Mouse (Mus musculus) right cerebral cortex, adult 18-20 months (tissue): ENCODE results near the gene Gadl1.

Experiments
- DNase-seq: peaks from one replicate; pipeline ENCODE4 v3.0.0; 2022; ENCODE audit warnings: mixed read lengths

The Gadl1 gene

GRCm38 (mm10) chr9:115939420-115939819, 30.2 kb downstream of the Gadl1 start:
- DNase-seq: peak; percentile 85

DNA sequence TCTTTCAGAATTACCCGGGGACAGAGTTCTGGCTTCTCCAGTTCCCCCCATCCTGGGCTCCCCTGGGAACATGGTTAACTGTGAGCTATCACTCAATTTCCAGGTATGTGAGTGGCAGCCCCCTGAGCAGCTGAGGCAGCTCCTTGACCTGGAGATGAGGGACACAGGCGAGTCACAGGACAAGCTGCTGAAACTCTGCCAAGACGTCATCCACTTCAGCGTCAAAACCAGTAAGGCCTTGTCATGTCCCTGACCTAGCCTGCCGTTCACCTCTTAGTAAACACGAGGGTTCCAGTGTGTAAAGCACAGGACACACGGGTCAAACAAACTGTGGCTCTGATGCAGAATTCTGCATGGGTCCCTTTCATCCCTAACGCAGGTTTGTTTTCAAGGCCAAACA, 31.9 kb downstream of the Gadl1 start:
- no peak for DNase-seq

DNA sequence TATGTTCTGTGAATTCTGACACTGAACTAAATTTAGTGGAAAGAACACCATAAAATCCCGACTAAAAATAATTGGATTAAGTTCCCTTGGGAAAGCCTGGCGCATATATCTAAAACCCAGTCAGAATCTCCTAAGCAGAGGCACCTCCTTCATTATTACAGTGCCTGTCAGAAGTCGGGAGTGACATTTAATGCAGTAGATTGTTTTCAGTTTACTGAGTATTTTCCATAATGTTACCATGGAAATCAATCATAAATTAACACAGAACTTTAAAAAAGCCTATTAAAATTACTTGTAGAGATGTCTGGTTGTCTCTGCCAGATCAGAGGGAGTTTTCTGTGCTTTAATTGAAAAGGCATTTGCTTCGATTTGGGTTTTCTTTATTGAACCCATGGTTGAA, 33.2 kb downstream of the Gadl1 start:
- no peak for DNase-seq

- peak; percentile 67 for DNase-seq
Measured at GRCm38 (mm10) chr9:115942989-115943388, 33.7 kb downstream of the Gadl1 start.

DNA sequence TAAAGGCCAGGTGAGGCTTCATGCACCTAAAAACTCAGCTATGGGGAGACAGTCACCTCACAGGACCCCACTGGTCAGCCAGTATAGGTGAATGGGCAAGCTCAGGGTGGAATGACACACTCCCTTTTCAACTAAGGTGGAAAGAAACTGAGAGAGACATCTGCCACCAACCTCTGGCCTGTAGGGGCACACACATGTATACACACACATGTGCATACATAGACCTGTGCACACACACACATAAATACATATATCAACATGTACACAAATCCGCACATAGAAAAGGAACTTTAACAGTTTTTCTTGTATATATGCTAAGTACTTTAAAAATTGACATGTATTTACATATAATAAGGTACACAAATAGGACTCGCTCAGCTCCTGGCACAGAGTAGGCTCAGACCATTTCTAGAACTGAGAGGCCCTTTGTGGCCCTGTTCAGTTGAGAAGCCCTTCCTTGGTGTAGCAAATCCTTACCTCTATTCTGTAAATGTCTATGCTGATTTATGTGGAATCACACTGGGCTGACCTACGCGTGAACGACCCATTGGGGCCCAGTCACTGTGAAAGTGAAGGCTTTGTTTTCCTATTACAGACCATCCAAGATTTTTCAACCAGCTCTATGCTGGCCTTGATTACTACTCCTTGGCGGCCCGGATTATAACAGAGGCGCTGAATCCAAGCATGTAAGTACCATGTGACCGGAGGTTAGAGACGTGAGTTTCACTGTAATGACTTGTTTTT, 34.5 kb downstream of the Gadl1 start:
- no peak for DNase-seq

DNA sequence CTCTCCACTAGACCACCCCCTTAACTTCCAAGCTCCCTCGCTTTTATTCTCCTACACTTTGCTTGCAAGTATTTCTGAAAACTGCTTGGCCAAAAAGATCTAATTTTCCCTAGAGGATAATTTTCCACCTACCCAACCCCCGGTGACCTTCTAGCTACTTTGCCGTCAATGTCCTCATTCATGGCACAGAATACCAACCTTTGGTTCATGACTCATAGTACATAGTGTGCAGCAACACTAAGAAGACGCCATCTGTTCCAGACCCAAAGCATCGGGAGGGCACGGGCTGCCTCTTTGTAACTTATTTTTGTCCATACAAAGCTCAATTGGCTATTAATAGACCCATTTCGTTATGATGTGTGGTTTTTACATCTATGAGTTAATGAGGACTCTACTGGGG, 55.8 kb downstream of the Gadl1 start:
- DNase-seq: no peak

GRCm38 (mm10) chr9:115966116-115966515, 56.9 kb downstream of the Gadl1 start:
- DNase-seq: no peak

- peak; percentile 80 for DNase-seq
Measured at GRCm38 (mm10) chr9:115966746-115967145, 57.5 kb downstream of the Gadl1 start.

DNA sequence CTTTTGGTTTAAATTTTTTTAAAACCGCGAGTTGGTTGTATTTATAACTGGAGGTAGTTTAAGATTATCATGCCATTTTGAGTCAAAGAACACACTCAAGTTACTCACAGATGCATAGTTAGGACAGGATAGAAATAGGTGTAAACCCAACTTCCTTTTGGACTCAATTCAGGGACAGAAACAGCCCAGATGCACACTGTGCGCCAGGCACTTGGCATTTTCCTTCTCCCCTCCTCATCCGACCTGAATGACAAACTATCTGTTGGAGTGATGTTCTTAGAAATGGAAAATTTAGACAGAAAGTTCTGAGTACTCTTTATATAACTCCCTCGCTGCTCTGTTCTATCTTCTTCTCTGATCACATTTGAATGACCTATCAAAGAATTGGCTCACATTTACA, 58.4 kb downstream of the Gadl1 start:
- DNase-seq: peak; percentile 53

GRCm38 (mm10) chr9:115976901-115977300, 67.6 kb downstream of the Gadl1 start:
- DNase-seq: no peak

DNA sequence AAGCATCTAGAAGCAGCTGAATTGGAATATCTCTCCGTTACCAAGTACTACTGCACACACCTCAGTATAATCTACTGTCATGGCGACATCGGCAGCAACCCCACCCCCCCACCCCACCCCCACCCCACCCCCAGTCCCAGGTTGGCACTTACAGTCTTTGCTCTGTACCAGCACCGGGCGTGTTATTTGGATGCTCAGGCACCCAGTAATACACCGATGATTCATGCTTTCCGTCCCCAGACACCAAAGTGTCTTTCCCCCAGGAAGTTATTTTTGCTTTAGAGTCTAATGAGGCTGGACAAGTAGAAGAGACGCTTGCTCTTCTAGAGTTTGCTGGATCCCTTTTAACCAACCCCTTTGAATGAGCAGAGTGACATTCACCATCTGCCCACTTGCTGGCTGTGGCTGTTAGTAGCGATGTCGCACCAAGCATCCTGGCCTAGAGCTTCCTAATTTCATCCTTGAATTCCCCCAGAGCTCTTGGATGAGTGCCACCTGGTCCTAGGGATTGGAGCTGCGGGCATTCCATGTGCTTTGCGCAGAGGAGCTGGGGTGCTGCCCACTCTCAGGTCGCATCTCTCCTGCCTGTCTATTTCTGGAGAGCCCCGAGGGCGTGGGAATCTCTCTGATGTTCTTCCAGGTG, 68.5 kb downstream of the Gadl1 start:
- peak; percentile 74 for DNase-seq

- DNase-seq: no peak
Measured at GRCm38 (mm10) chr9:115978478-115978877, 69.2 kb downstream of the Gadl1 start.

GRCm38 (mm10) chr9:115990661-115991060, 81.4 kb downstream of the Gadl1 start:
- DNase-seq: no peak

GRCm38 (mm10) chr9:115994772-115995171, 85.5 kb downstream of the Gadl1 start:
- DNase-seq: no peak

GRCm38 (mm10) chr9:115995856-115996560, 86.8 kb downstream of the Gadl1 start:
- DNase-seq: no peak

- DNase-seq: no peak
Measured at GRCm38 (mm10) chr9:115998383-115998782, 89.1 kb downstream of the Gadl1 start.

- DNase-seq: no peak
Measured at GRCm38 (mm10) chr9:115999361-115999990, 90.2 kb downstream of the Gadl1 start.

GRCm38 (mm10) chr9:116013911-116014310, 104.7 kb downstream of the Gadl1 start:
- DNase-seq: no peak

DNA sequence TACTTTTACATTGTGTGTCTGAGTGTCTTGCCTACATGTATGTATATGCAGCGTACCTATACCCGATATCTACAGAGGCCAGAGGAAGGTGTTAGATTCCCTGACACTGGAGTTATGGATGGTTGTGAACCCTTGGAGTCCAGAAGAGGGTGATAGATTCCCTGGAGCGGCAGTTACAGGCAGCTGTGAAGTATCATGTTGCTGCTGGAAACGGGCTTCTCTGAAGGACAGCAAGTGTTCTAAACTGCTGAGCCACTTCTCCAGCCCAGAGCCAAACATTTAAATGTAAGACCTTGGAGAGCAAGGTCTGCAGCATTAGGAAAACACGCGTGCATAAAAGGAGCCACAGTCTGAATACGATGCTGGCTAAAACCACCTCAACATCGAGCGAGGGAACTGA, 107.0 kb downstream of the Gadl1 start:
- no peak for DNase-seq

DNA sequence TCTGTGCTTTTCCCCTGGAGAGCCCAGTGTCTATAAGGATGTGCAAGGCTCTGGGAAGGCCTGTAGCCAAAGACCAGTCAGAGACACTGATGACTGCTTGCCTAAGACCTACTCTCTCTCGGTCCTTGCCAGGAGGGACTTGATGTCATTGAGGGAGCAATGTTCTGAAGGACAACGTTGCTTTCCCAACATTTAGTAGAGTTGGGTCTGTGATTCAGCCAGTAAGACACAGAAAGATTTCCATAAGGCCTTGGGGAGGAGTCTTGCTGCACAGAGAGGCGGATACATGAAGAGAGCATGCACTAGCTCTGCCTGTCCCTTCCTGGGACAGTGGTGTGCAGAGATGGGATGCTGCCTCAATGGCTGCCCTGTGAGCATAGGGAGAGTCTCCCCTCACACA, 107.8 kb downstream of the Gadl1 start:
- no peak for DNase-seq

DNA sequence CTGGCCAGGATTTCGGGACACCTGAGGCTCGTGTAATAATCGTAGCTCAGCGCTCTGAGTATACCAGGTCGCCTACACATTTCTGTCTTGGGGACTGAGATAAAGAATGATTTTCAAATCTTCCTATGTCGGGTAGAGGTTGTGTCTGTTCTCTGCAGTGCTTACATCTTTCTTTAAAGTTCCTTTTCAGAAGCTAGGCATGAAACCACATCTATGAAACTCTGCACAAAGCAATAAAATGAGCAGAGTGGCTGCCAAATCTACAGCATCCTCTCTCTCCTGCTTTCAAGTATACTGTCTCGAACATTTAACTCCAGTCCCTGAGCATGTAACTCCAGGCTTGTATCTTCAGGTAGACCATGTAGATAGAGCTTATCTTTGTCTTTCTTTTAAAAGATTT, 109.3 kb downstream of the Gadl1 start:
- no peak for DNase-seq

- no peak for DNase-seq
Measured at GRCm38 (mm10) chr9:116025371-116025770, 116.1 kb downstream of the Gadl1 start.

- no peak for DNase-seq
Measured at GRCm38 (mm10) chr9:116029076-116029475, 119.8 kb downstream of the Gadl1 start.

- DNase-seq: no peak
Measured at GRCm38 (mm10) chr9:116032711-116033110, 123.5 kb downstream of the Gadl1 start.
